Mouse (Mus musculus): ENCODE measurements around the gene Hist2h4. TPM values are rescaled to one million over a fixed set of nuclear protein-coding genes. Genes with fewer than 3 reads are reported as not detected.

Hist2h4 gene
- total RNA-seq (2014; rRNA removed), result 6.0 and 6.6 TPM in 2 replicates
- polyA plus RNA-seq (2012; rRNA removed), result 0.75 and 1.5 TPM in 2 replicates

DNA sequence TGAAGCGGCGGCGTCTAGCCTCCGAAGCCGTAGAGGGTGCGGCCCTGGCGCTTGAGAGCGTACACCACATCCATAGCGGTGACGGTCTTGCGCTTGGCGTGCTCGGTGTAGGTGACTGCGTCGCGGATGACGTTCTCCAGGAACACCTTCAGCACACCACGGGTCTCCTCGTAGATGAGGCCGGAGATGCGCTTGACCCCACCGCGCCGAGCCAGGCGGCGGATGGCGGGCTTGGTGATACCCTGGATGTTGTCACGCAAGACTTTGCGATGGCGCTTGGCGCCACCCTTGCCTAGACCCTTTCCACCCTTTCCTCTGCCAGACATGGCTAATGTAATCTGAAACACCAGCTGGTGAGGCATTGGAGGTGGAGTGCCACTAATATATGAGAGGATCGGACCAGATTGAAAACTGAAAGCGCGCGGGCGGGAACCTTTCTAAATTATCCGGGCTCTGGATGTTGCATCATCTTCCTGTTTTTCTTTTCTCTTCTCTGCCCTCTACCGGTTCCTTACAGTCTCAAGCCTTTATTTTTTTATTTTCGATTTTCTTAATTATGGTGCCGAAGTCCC is at the start of gene Hist2h4:
Gene Hist2h4 (minus strand): TSS at position 333 of the 572 bp plus-strand sequence.
- WGBS, result under 1% methylated on average over 40 of the region's 40 CpGs
- TF ChIP-seq CTCF (IDR thresholded peaks at IDR 0.05; ENCODE audit: low read depth, low read length) (no peak; the same call in 1 of the 2 replicates), POLR2A (IDR thresholded peaks at IDR 0.05; ENCODE audit: extremely low read depth, insufficient read depth, low read length) (peak; percentile 96)
- H3K27ac ChIP-seq (replicated peaks; ENCODE audit: insufficient read depth, low read depth, low read length), result peak within 1 kb of the TSS; percentile 92
- no peaks in the 10 kb centered on the region for H3K79me2 ChIP-seq (ENCODE audit: control insufficient read depth, insufficient read depth, low read length)
- H3K9ac ChIP-seq (ENCODE audit: low read depth, low read length), result peak within 1 kb of the TSS; percentile 82
- peak within 1 kb of the TSS; percentile 74 for H3K4me3 ChIP-seq (ENCODE audit: insufficient read depth, low read depth, low read length)
- peaks cover 12% of the 10 kb centered on the region; the same call in 1 of the 2 replicates for H3K4me1 ChIP-seq (ENCODE audit: control insufficient read depth, insufficient read depth, low read length)
- H3K36me3 ChIP-seq (ENCODE audit: control insufficient read depth, insufficient read depth, low read length), result no peaks in the 10 kb centered on the region
- DNase-seq (ENCODE audit: extremely low read depth, low read depth, low spot score), result peak; percentile 88
- H3K27me3 ChIP-seq (ENCODE audit: control insufficient read depth, insufficient read depth, low read length), result no peaks in the 10 kb centered on the region

DNA sequence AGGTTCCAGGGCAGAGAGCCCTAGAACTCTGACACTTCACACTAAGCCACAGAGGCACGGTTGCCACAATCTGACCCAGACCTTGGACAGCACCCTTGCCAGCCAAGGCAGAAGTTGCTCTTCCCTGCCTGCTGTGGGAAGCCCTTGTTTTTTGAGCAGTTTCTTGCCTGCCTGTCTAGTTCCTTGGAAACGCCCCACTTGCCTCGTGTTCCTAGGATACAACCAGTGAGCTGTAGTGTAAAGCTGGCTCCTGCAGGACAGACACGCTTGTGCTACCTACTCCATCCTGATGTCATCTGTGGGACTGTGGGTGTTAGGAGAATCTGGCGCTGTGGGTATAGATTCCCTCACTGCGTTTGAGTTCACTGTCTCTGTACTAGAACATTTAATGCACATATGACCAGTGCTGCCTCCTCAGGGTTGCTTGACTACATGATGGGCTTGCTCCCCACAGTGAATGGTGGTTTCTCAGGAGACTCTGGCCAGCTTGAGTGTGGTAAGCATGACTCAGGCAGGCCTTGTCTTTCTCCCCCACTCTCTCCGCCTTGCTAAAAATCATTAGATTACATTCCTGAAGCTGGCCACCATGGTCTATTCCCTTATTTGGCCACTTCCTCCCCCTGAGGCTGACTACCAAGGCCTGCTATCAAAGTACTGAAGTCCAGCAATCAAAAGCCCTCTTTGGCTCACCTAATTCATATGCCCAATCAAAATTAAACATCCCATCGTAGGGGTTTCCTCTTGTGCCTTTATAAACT is 49.4 kb upstream of the Hist2h4 start:
- H3K79me2 ChIP-seq (ENCODE audit: control insufficient read depth, insufficient read depth, low read length), result no peaks in the 10 kb centered on the region
- no peak overlapping the region for H3K27ac ChIP-seq (replicated peaks; ENCODE audit: insufficient read depth, low read depth, low read length)
- TF ChIP-seq POLR2A (IDR thresholded peaks at IDR 0.05; ENCODE audit: extremely low read depth, insufficient read depth, low read length), result no peak
- TF ChIP-seq CTCF (IDR thresholded peaks at IDR 0.05; ENCODE audit: low read depth, low read length), result no peak
- no peak for DNase-seq (ENCODE audit: extremely low read depth, low read depth, low spot score)
- H3K9ac ChIP-seq (ENCODE audit: low read depth, low read length), result no peak overlapping the region
- H3K36me3 ChIP-seq (ENCODE audit: control insufficient read depth, insufficient read depth, low read length), result no peaks in the 10 kb centered on the region
- no peaks in the 10 kb centered on the region for H3K4me1 ChIP-seq (ENCODE audit: control insufficient read depth, insufficient read depth, low read length)
- H3K27me3 ChIP-seq (ENCODE audit: control insufficient read depth, insufficient read depth, low read length), result no peaks in the 10 kb centered on the region
- H3K4me3 ChIP-seq (ENCODE audit: insufficient read depth, low read depth, low read length), result no peak overlapping the region
- 68% methylated on average over 8 of the region's 8 CpGs for WGBS

DNA sequence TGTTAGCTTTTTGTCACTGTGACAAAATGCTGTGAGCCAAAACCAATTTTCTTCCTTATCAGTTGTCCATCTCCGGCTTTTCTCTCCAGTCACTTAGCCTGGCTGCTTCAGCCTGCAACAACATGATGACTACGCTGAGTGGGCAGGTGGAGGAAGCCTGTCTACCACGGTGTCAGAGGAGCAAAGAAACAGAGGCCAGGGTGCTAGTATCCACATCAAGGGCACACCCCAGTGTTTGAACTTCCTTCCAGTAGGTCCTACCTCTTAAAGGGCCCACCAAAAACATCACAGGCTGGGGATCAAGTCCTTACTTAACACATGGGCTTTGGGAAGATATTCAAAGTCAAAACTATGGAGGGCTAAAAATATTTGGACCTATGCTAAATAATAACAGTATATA is 46.3 kb upstream of the Hist2h4 start:
- no peak for DNase-seq (ENCODE audit: extremely low read depth, low read depth, low spot score)
- TF ChIP-seq CTCF (IDR thresholded peaks at IDR 0.05; ENCODE audit: low read depth, low read length) (no peak), POLR2A (IDR thresholded peaks at IDR 0.05; ENCODE audit: extremely low read depth, insufficient read depth, low read length) (no peak)
- Histone ChIP-seq H3K4me3 (ENCODE audit: insufficient read depth, low read depth, low read length) (no peak overlapping the region), H3K36me3 (ENCODE audit: control insufficient read depth, insufficient read depth, low read length) (no peaks in the 10 kb centered on the region), H3K27ac (replicated peaks; ENCODE audit: insufficient read depth, low read depth, low read length) (no peak overlapping the region), H3K9ac (ENCODE audit: low read depth, low read length) (no peak overlapping the region), H3K79me2 (ENCODE audit: control insufficient read depth, insufficient read depth, low read length) (no peaks in the 10 kb centered on the region), H3K27me3 (ENCODE audit: control insufficient read depth, insufficient read depth, low read length) (no peaks in the 10 kb centered on the region), H3K4me1 (ENCODE audit: control insufficient read depth, insufficient read depth, low read length) (no peaks in the 10 kb centered on the region)
- WGBS, result 58% methylated on average over 3 of the region's 3 CpGs

DNA sequence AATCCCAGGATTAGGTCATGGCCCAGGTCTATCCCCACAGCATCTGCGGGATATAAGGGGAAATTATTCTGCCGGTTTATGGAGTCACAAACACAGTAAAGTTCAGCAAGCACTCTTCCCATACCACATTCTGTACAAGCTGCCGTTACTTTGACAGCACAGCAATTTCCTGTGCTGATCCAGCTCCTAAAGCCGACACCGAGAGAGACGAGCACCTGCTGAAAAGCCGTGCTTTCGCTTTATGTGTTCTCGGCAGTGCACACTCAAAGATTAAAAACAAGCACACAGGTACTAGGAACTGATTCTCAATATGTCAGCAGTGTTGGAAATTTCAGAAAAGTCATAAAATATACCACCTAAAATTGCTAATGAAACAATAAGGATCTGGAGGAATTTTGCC is 43.4 kb upstream of the Hist2h4 start:
- Histone ChIP-seq H3K27me3 (ENCODE audit: control insufficient read depth, insufficient read depth, low read length) (no peaks in the 10 kb centered on the region), H3K9ac (ENCODE audit: low read depth, low read length) (no peak overlapping the region), H3K4me1 (ENCODE audit: control insufficient read depth, insufficient read depth, low read length) (no peaks in the 10 kb centered on the region), H3K36me3 (ENCODE audit: control insufficient read depth, insufficient read depth, low read length) (no peaks in the 10 kb centered on the region), H3K27ac (replicated peaks; ENCODE audit: insufficient read depth, low read depth, low read length) (no peak overlapping the region), H3K79me2 (ENCODE audit: control insufficient read depth, insufficient read depth, low read length) (no peaks in the 10 kb centered on the region), H3K4me3 (ENCODE audit: insufficient read depth, low read depth, low read length) (no peak overlapping the region)
- 75% methylated on average over 9 of the region's 9 CpGs for WGBS
- TF ChIP-seq CTCF (IDR thresholded peaks at IDR 0.05; ENCODE audit: low read depth, low read length) (no peak), POLR2A (IDR thresholded peaks at IDR 0.05; ENCODE audit: extremely low read depth, insufficient read depth, low read length) (no peak)
- DNase-seq (ENCODE audit: extremely low read depth, low read depth, low spot score), result no peak

DNA sequence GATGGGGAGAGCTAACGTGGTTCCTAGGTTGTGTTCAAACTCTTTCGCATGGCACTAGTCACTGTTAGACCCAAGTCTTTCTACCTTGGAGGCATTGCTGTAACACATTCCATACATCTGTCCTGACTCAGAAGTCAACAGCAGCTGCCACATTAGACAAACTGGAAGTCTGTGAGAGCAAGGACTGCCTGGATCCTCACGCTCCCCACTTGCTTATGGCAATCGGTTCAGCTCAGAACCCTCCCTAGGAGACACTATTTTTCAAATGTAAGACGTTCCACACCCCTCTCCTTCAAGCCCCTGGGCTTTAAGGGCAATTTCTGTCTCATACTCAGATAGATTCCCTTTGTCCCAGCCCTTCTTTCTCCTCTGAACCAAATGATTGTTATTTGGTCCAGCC is 39.0 kb upstream of the Hist2h4 start:
- H3K4me3 ChIP-seq (ENCODE audit: insufficient read depth, low read depth, low read length), result no peak overlapping the region
- no peaks in the 10 kb centered on the region for H3K36me3 ChIP-seq (ENCODE audit: control insufficient read depth, insufficient read depth, low read length)
- H3K27me3 ChIP-seq (ENCODE audit: control insufficient read depth, insufficient read depth, low read length), result no peaks in the 10 kb centered on the region
- TF ChIP-seq CTCF (IDR thresholded peaks at IDR 0.05; ENCODE audit: low read depth, low read length) (no peak), POLR2A (IDR thresholded peaks at IDR 0.05; ENCODE audit: extremely low read depth, insufficient read depth, low read length) (no peak)
- H3K27ac ChIP-seq (replicated peaks; ENCODE audit: insufficient read depth, low read depth, low read length), result no peak overlapping the region
- no peak overlapping the region for H3K9ac ChIP-seq (ENCODE audit: low read depth, low read length)
- DNase-seq (ENCODE audit: extremely low read depth, low read depth, low spot score), result no peak
- H3K79me2 ChIP-seq (ENCODE audit: control insufficient read depth, insufficient read depth, low read length), result no peaks in the 10 kb centered on the region
- H3K4me1 ChIP-seq (ENCODE audit: control insufficient read depth, insufficient read depth, low read length), result no peaks in the 10 kb centered on the region
- 90% methylated on average over 5 of the region's 5 CpGs for WGBS

Data from liver, adult 2 months (tissue).